Mouse (Mus musculus): ENCODE measurements around the gene Cops7b.

GRCm38 (mm10) chr1:86538383-86538782, 44.3 kb upstream of the Cops7b start:
- no peak for TF ChIP-seq GATA1 (IDR thresholded peaks at IDR 0.05; ENCODE audit: borderline replicate concordance, low read length)
- TF ChIP-seq FLI1 (IDR thresholded peaks at IDR 0.05; ENCODE audit: low read length): no peak
